Mouse (Mus musculus): Measurements from ENCODE around the gene Kcnk13. TPM values are rescaled to one million over a fixed set of nuclear protein-coding genes. Genes with fewer than 3 reads are reported as not detected.

Kcnk13 gene
- polyA plus RNA-seq, 1 experiment from 2014 or later = 0.37 TPM

Small RNA genes lying within 50 kb of the gene (microRNA-seq; reads per million reads assigned to microRNA genes)
- gene Gm23291 = not detected

Other genes starting within 250 kb of the Kcnk13 start
- 13.4 and 15.7 TPM in 2 replicates for gene Efcab11, start 80.1 kb upstream of the Kcnk13 start, polyA plus RNA-seq (2014; fragmentation: Nextera tagmentation; extraction: Ambion mirVana)
- 59.9 and 61.8 TPM in 2 replicates for gene Tdp1, start 80.0 kb upstream of the Kcnk13 start, polyA plus RNA-seq (2014; fragmentation: Nextera tagmentation; extraction: Ambion mirVana)
- 242 and 273 TPM in 2 replicates for gene Psmc1, start 145.7 kb downstream of the Kcnk13 start, polyA plus RNA-seq (2014; fragmentation: Nextera tagmentation; extraction: Ambion mirVana)
- 13.7 and 14.4 TPM in 2 replicates for gene Nrde2, start 195.2 kb downstream of the Kcnk13 start, polyA plus RNA-seq (2014; fragmentation: Nextera tagmentation; extraction: Ambion mirVana)
- gene Calm1, start 234.9 kb downstream of the Kcnk13 start, polyA plus RNA-seq (2014; fragmentation: Nextera tagmentation; extraction: Ambion mirVana) = 1,929 and 1,989 TPM in 2 replicates